Mouse (Mus musculus) midbrain, embryonic 16.5 days (tissue): Measurements from ENCODE around the gene 9230104L09Rik. TPM values are rescaled to one million over a fixed set of nuclear protein-coding genes. Genes with fewer than 3 reads are reported as not detected.

Source experiments
- ATAC-seq: fragments of 200-750 bp; cut with Nextera tagmentation; 2 replicates; pipeline ENCODE4 v1.8.0; 2017; ENCODE audit warnings: moderate TSS enrichment
- H3K27ac ChIP-seq: fragments of 300-500 bp; sonication (generic); 2 replicates; pipeline ENCODE4 v1.5.1; 2014; ENCODE audit warnings: mild to moderate bottlenecking, low read length, mixed read lengths
- H3K27me3 ChIP-seq: fragments of 300-500 bp; sonication (generic); 2 replicates; pipeline ENCODE4 v1.6.1; 2014; ENCODE audit warnings: low read depth, low read length, mixed read lengths; ENCODE audit not compliant: control insufficient read depth, insufficient read depth
- H3K36me3 ChIP-seq: fragments of 300-500 bp; sonication (generic); 2 replicates; pipeline ENCODE4 v1.6.1; 2014; ENCODE audit warnings: mild to moderate bottlenecking, low read length, moderate library complexity, mixed read lengths; ENCODE audit not compliant: control insufficient read depth, insufficient read depth
- H3K4me1 ChIP-seq: fragments of 300-500 bp; sonication (generic); 2 replicates; pipeline ENCODE4 v1.6.1; 2014; ENCODE audit warnings: mild to moderate bottlenecking, low read length, mixed read lengths; ENCODE audit not compliant: control insufficient read depth, insufficient read depth
- H3K4me2 ChIP-seq: fragments of 300-500 bp; sonication (generic); 2 replicates; pipeline ENCODE4 v1.6.1; 2014; ENCODE audit warnings: mild to moderate bottlenecking, low read length, mixed read lengths
- H3K4me3 ChIP-seq: fragments of 300-500 bp; sonication (generic); 2 replicates; pipeline ENCODE4 v1.5.1; 2014; ENCODE audit warnings: low read depth, mild to moderate bottlenecking, low read length, moderate library complexity, mixed read lengths
- H3K9ac ChIP-seq: fragments of 300-500 bp; sonication (generic); 2 replicates; pipeline ENCODE4 v1.6.1; 2014; ENCODE audit warnings: low read depth, low read length, mixed read lengths
- H3K9me3 ChIP-seq: fragments of 300-500 bp; sonication (generic); replicated peaks from 2 replicates; pipeline ENCODE4 v1.6.1; 2014; ENCODE audit warnings: mild to moderate bottlenecking, low read length, mixed read lengths; ENCODE audit not compliant: control insufficient read depth, poor library complexity, severe bottlenecking
- WGBS: fragments of 180-500 bp; shearing (Covaris S2); extraction: QIAGEN DNeasy Blood & Tissue Kit; methylation state at CpG from one replicate; pipeline ENCODE4 v1.1.7; 2014; 5-methylcytosine and 5-hydroxymethylcytosine counted together
- polyA plus RNA-seq: library from polyadenylated mRNA; unstranded; fragments of >200 nt; fragmentation: Nextera tagmentation; extraction: Ambion mirVana; gene quantifications from 2 replicates; pipeline ENCODE4 v1.2.1, GENCODE M21; 2015

Gene 9230104L09Rik
- polyA plus RNA-seq, 1 experiment from 2014 or later: not detected

- Histone ChIP-seq H3K27ac (no peak within 1 kb of the TSS), H3K4me3 (no peak within 1 kb of the TSS), H3K27me3 (no peaks in the 10 kb centered on the region), H3K9ac (no peak within 1 kb of the TSS), H3K36me3 (no peaks in the 10 kb centered on the region), H3K4me1 (no peaks in the 10 kb centered on the region), H3K9me3 (no peaks in the 10 kb centered on the region), H3K4me2 (no peak within 1 kb of the TSS)
- WGBS: 70% methylated on average over 4 of the region's 4 CpGs
- no peak for ATAC-seq
These were observed 29.9 kb downstream of the 9230104L09Rik start, which contains the start of gene Cst9 for GRCm38 (mm10) chr2:148834912-148835311. Gene Cst9 (plus strand): TSS chr2:148835147.

DNA sequence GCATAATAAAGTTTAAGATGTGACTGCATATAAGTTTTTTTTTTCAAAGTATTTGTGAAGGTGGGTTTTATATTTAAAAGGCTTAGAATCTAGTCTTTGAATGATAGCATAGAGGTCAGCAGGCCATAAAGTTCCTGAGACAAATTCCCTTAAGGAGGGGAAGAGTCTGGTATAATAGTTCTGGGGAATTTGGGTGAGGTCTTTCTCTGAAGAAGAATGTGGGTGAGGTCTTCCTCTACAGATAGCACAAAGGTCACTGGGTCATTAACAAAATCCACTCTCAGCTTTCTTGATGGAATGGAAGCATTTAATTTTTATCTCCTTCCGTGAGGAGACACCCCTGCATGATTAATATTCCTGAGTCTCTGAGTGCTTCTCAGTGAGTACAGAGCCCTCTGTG, 38.9 kb downstream of the 9230104L09Rik start:
- Histone ChIP-seq H3K27ac (no peak overlapping the region), H3K9me3 (no peaks in the 10 kb centered on the region), H3K36me3 (no peaks in the 10 kb centered on the region), H3K27me3 (no peaks in the 10 kb centered on the region), H3K4me3 (no peak overlapping the region), H3K9ac (no peak overlapping the region), H3K4me1 (no peaks in the 10 kb centered on the region), H3K4me2 (no peak overlapping the region)
- no peak for ATAC-seq
- WGBS: 70% methylated on average over 1 of the region's 1 CpGs

DNA sequence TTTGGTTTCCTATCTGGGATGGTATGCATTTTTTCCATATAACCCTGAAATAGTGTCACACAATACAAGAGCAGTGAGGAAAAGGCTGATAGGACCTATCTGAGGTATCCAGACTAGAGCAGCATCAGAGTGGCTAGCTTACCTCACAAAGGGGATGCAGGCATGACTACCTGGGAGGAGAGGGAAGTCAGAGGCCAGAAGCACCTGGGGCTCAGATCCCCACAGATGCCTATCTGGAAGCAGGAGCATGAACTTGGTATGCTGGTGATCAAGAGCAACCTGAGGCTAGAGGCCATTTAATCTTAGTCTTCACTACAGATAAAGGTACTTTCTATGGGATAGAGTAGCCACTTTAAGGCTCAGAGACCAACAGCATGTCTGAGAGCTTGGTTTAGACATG, 44.9 kb downstream of the 9230104L09Rik start, which contains the start of gene Cst13:
Gene Cst13, plus strand, starts transcription at position 173 of the 400 bp plus-strand sequence.
- Histone ChIP-seq H3K9ac (no peak within 1 kb of the TSS), H3K4me2 (no peak within 1 kb of the TSS)
- no peak for ATAC-seq

GRCm38 (mm10) chr2:148806696-148807095, 58.1 kb downstream of the 9230104L09Rik start:
- Histone ChIP-seq H3K27me3 (no peaks in the 10 kb centered on the region), H3K36me3 (no peaks in the 10 kb centered on the region), H3K4me2 (no peak overlapping the region), H3K4me1 (no peaks in the 10 kb centered on the region), H3K9me3 (no peaks in the 10 kb centered on the region), H3K27ac (no peak overlapping the region), H3K4me3 (no peak overlapping the region), H3K9ac (no peak overlapping the region)
- 84% methylated on average over 6 of the region's 6 CpGs for WGBS
- ATAC-seq: no peak

More for the DNA sequence above, 44.9 kb downstream of the 9230104L09Rik start, which contains the start of gene Cst13:
- no peak within 1 kb of the TSS for H3K27ac ChIP-seq
- no peaks in the 10 kb centered on the region for H3K9me3 ChIP-seq
- H3K36me3 ChIP-seq: no peaks in the 10 kb centered on the region
- H3K27me3 ChIP-seq: no peaks in the 10 kb centered on the region
- no peaks in the 10 kb centered on the region for H3K4me1 ChIP-seq
- no peak within 1 kb of the TSS for H3K4me3 ChIP-seq

DNA sequence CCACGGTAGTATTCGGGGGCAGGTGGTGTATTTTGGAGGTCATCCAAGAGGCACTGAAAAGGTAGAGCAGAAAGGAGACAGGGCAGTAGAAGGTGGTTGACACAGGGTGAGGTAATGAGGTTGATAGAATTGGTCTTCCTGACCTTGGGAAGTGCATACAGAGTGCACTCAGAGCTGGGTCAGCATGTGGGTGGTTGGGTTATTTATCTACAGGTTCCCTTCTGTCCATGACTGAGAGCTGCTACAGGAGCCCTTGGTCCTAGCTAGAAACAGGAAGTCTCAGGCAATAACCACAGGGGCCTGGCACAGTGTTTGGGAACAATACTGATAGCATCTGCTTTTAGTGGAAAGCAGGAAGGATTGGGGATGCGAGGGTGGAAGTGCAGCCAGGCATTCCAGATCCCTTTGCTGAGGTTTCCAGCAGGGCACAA, 63.3 kb downstream of the 9230104L09Rik start:
- no peak overlapping the region for H3K27ac ChIP-seq
- no peak for ATAC-seq
- WGBS: 71% methylated on average over 3 of the region's 3 CpGs

DNA sequence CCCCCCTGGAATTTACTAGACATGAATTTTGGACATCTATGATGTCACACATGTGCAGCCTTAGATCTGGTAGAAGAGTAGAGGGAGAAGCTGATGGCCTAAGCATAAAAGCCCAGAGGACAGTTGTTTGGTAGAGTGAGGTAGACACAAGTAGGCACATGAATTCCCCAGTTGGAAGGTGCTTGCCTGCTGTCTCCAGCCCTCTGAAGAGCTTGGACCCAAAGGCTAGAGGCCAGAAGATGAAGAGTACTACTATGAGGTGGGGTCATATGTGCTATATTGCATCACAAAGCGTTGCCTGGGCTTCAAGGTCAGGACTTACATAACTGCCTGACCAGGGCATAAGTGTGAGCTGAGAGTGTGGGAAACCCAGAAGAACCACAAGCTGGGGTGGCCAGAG, 66.4 kb downstream of the 9230104L09Rik start, which contains the start of gene Cst8:
Gene Cst8, plus strand, starts transcription at position 301 of the 400 bp plus-strand sequence.
- Histone ChIP-seq H3K4me1 (no peaks in the 10 kb centered on the region), H3K4me3 (no peak within 1 kb of the TSS), H3K9me3 (no peaks in the 10 kb centered on the region), H3K9ac (no peak within 1 kb of the TSS), H3K4me2 (no peak within 1 kb of the TSS), H3K27me3 (no peaks in the 10 kb centered on the region), H3K36me3 (no peaks in the 10 kb centered on the region), H3K27ac (no peak within 1 kb of the TSS)
- ATAC-seq: no peak
- 93% methylated on average over 1 of the region's 1 CpGs for WGBS

More for the DNA sequence above, 63.3 kb downstream of the 9230104L09Rik start:
- no peaks in the 10 kb centered on the region for H3K27me3 ChIP-seq
- no peak overlapping the region for H3K9ac ChIP-seq
- no peak overlapping the region for H3K4me3 ChIP-seq
- no peaks in the 10 kb centered on the region for H3K4me1 ChIP-seq
- no peaks in the 10 kb centered on the region for H3K9me3 ChIP-seq
- H3K4me2 ChIP-seq: no peak overlapping the region
- no peaks in the 10 kb centered on the region for H3K36me3 ChIP-seq

Other genes with a start within 250 kb of the 9230104L09Rik start
- 36.8 and 43.5 TPM in 2 replicates for gene Nxt1, start 192.4 kb downstream of the 9230104L09Rik start, polyA plus RNA-seq
- 15.8 and 16.1 TPM in 2 replicates for gene Gzf1, start 184.0 kb downstream of the 9230104L09Rik start, polyA plus RNA-seq
- 92.0 and 114 TPM in 2 replicates for gene Napb, start 132.6 kb downstream of the 9230104L09Rik start, polyA plus RNA-seq
- gene Cstl1, start 114.7 kb downstream of the 9230104L09Rik start, polyA plus RNA-seq: not detected in 2 replicates
- gene Cst11, start 93.5 kb downstream of the 9230104L09Rik start, polyA plus RNA-seq: not detected in 2 replicates
- not detected in 2 replicates for gene 8030411F24Rik, start 83.0 kb downstream of the 9230104L09Rik start, polyA plus RNA-seq
- not detected in 2 replicates for gene Cst12, start 75.7 kb downstream of the 9230104L09Rik start, polyA plus RNA-seq
- not detected in 2 replicates for gene Cst8, start 66.3 kb downstream of the 9230104L09Rik start, polyA plus RNA-seq
- not detected in 2 replicates for gene Cst13, start 45.0 kb downstream of the 9230104L09Rik start, polyA plus RNA-seq
- gene Cst9, start 29.9 kb downstream of the 9230104L09Rik start, polyA plus RNA-seq: not detected in 2 replicates
- gene Cst3, start 10.7 kb upstream of the 9230104L09Rik start, polyA plus RNA-seq: 550 and 644 TPM in 2 replicates
- not detected in 2 replicates for gene Gm1330, start 138.2 kb upstream of the 9230104L09Rik start, polyA plus RNA-seq
- not detected in 2 replicates for gene Gm10750, start 152.2 kb upstream of the 9230104L09Rik start, polyA plus RNA-seq